Mouse (Mus musculus): ENCODE data around the gene Adam3.

Adam3 gene

DNA sequence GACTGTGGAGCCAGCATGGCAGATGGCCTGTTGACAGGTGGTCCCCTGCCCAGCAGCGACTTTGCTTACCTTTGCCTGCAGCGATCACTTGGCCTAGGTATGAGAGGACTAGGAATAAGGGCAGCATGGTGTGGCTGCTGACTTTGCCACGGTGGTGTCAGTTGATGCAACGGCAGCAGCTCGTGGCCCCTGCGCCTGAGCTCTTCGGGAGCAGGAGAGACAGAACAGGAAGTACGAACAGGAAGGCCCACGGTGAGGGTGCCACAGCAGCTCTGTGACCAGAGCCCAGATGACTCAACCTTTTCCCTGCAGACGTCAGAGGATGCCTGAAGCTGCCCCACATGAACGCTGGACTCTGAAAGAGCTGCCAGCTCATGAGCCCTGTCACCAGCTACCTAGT is at the start of gene Adam3:
TSS of gene Adam3 (minus strand) at position 223 of the 400 bp plus-strand sequence.
- no peak for DNase-seq (ENCODE audit: low spot score in 2 of 2)

DNA sequence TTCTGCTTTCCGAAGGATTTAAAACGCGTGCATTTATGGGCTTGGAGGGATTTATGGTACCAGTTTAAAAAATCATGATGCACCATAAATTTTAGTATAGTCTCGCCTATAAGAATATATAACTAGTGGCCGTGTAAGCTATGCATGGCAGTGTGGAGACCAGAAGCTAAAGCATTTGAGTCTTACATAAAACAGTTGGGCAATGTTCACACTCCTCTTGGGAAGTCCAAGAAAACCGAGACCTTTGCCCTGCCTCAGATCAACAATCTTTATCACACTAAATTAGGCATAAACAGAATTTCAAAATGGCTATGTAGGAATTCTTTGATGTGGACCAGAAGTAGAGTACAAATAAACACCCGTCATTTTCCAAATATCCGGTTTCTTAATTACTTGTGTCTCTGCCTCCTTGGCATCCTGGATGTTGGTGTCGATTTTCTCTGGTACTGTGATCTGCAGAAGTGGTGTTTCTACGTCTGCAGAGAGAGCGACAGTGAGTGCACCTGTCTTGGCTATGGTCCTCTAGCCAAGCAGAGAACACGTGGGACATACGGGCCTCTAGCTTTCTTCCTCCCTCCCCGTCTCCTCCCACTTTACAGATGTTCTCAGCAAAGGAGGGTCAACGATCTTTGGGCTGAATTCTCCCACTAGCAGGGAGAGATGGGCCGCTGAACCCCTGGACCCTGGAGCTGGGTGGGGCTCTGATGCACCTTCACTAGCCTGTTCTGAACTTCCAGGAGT is 596 bp downstream of the Adam3 start:
- DNase-seq (ENCODE audit: low spot score in 2 of 2): no peak
